Mouse (Mus musculus): ENCODE measurements around the gene Disc1. TPM values are rescaled to one million over a fixed set of nuclear protein-coding genes. Genes with fewer than 3 reads are reported as not detected.

Disc1 gene
- polyA plus RNA-seq, 1 experiment from 2014 or later: 0.97 TPM

GRCm38 (mm10) chr8:125212619-125213167 lies 158.7 kb downstream of the Disc1 start:
- H3K4me2 ChIP-seq (replicated peaks; ENCODE audit: low read depth, low read length): no peak overlapping the region
- WGBS: 55% methylated on average over 13 of the region's 13 CpGs
- DNase-seq (ENCODE audit: low spot score) (no peak), ATAC-seq (no peak)
- H3K9ac ChIP-seq (replicated peaks; ENCODE audit: low read depth): no peak overlapping the region
- TF ChIP-seq CTCF (IDR thresholded peaks at IDR 0.05) (no peak), EP300 (IDR thresholded peaks at IDR 0.05) (no peak)
- H3K27me3 ChIP-seq (replicated peaks; ENCODE audit: insufficient read depth, low read length): no peaks in the 10 kb centered on the region
- H3K27ac ChIP-seq (ENCODE audit: low read length): no peak overlapping the region
- no peak overlapping the region for H3K4me3 ChIP-seq (ENCODE audit: low read depth, low read length)
- H3K4me1 ChIP-seq (ENCODE audit: insufficient read depth, low read depth, low read length): no peaks in the 10 kb centered on the region
- H3K36me3 ChIP-seq (ENCODE audit: insufficient read depth, low read length): no peaks in the 10 kb centered on the region
- H3K9me3 ChIP-seq (ENCODE audit: low read length): no peaks in the 10 kb centered on the region

- no peak overlapping the region for H3K4me2 ChIP-seq (replicated peaks; ENCODE audit: low read depth, low read length)
- no peaks in the 10 kb centered on the region for H3K27me3 ChIP-seq (replicated peaks; ENCODE audit: insufficient read depth, low read length)
- no peaks in the 10 kb centered on the region for H3K36me3 ChIP-seq (ENCODE audit: insufficient read depth, low read length)
- 55% methylated on average over 12 of the region's 12 CpGs for WGBS
- H3K27ac ChIP-seq (ENCODE audit: low read length): no peak overlapping the region
- ATAC-seq (no peak), DNase-seq (ENCODE audit: low spot score) (no peak)
- peaks cover under 1% of the 10 kb centered on the region; the same call in 1 of the 2 replicates for H3K4me1 ChIP-seq (ENCODE audit: insufficient read depth, low read depth, low read length)
- H3K4me3 ChIP-seq (ENCODE audit: low read depth, low read length): no peak overlapping the region
- no peaks in the 10 kb centered on the region for H3K9me3 ChIP-seq (ENCODE audit: low read length)
- no peak for TF ChIP-seq EP300 (IDR thresholded peaks at IDR 0.05)
- TF ChIP-seq CTCF (IDR thresholded peaks at IDR 0.05): no peak
- H3K9ac ChIP-seq (replicated peaks; ENCODE audit: low read depth): no peak overlapping the region
Observed at GRCm38 (mm10) chr8:125217902-125218581, 164.0 kb downstream of the Disc1 start.

- DNase-seq (ENCODE audit: low spot score) (no peak), ATAC-seq (no peak)
- no peak overlapping the region for H3K4me2 ChIP-seq (replicated peaks; ENCODE audit: low read depth, low read length)
- H3K4me1 ChIP-seq (ENCODE audit: insufficient read depth, low read depth, low read length): peaks cover 6% of the 10 kb centered on the region; the same call in 1 of the 2 replicates
- H3K9me3 ChIP-seq (ENCODE audit: low read length): no peaks in the 10 kb centered on the region
- no peaks in the 10 kb centered on the region for H3K27me3 ChIP-seq (replicated peaks; ENCODE audit: insufficient read depth, low read length)
- H3K27ac ChIP-seq (ENCODE audit: low read length): no peak overlapping the region
- H3K9ac ChIP-seq (replicated peaks; ENCODE audit: low read depth): no peak overlapping the region
- WGBS: 71% methylated on average over 4 of the region's 4 CpGs
- H3K36me3 ChIP-seq (ENCODE audit: insufficient read depth, low read length): no peaks in the 10 kb centered on the region
- TF ChIP-seq EP300 (IDR thresholded peaks at IDR 0.05) (no peak), CTCF (IDR thresholded peaks at IDR 0.05) (no peak)
- H3K4me3 ChIP-seq (ENCODE audit: low read depth, low read length): no peak overlapping the region
Observed at GRCm38 (mm10) chr8:125218669-125219068, 164.7 kb downstream of the Disc1 start.

- H3K9me3 ChIP-seq (ENCODE audit: low read length): no peaks in the 10 kb centered on the region
- H3K4me1 ChIP-seq (ENCODE audit: insufficient read depth, low read depth, low read length): peaks cover 12% of the 10 kb centered on the region; the same call in 1 of the 2 replicates
- DNase-seq (ENCODE audit: low spot score) (peak; percentile 73), ATAC-seq (peak; percentile 46)
- no peak overlapping the region for H3K4me3 ChIP-seq (ENCODE audit: low read depth, low read length)
- TF ChIP-seq EP300 (IDR thresholded peaks at IDR 0.05) (peak; percentile 33), CTCF (IDR thresholded peaks at IDR 0.05) (no peak)
- WGBS: 46% methylated on average over 5 of the region's 5 CpGs
- no peaks in the 10 kb centered on the region for H3K36me3 ChIP-seq (ENCODE audit: insufficient read depth, low read length)
- no peak overlapping the region for H3K9ac ChIP-seq (replicated peaks; ENCODE audit: low read depth)
- H3K27me3 ChIP-seq (replicated peaks; ENCODE audit: insufficient read depth, low read length): no peaks in the 10 kb centered on the region
- no peak overlapping the region for H3K4me2 ChIP-seq (replicated peaks; ENCODE audit: low read depth, low read length)
- H3K27ac ChIP-seq (ENCODE audit: low read length): no peak overlapping the region
Observed at GRCm38 (mm10) chr8:125220608-125221007, 166.6 kb downstream of the Disc1 start.

GRCm38 (mm10) chr8:125221062-125221461 lies 167.1 kb downstream of the Disc1 start:
- no peaks in the 10 kb centered on the region for H3K36me3 ChIP-seq (ENCODE audit: insufficient read depth, low read length)
- peaks cover 12% of the 10 kb centered on the region; the same call in 1 of the 2 replicates for H3K4me1 ChIP-seq (ENCODE audit: insufficient read depth, low read depth, low read length)
- H3K9ac ChIP-seq (replicated peaks; ENCODE audit: low read depth): no peak overlapping the region
- no peak overlapping the region for H3K4me3 ChIP-seq (ENCODE audit: low read depth, low read length)
- H3K27me3 ChIP-seq (replicated peaks; ENCODE audit: insufficient read depth, low read length): no peaks in the 10 kb centered on the region
- no peak overlapping the region for H3K4me2 ChIP-seq (replicated peaks; ENCODE audit: low read depth, low read length)
- 63% methylated on average over 4 of the region's 4 CpGs for WGBS
- H3K27ac ChIP-seq (ENCODE audit: low read length): no peak overlapping the region
- H3K9me3 ChIP-seq (ENCODE audit: low read length): no peaks in the 10 kb centered on the region
- TF ChIP-seq CTCF (IDR thresholded peaks at IDR 0.05) (no peak), EP300 (IDR thresholded peaks at IDR 0.05) (no peak)
- ATAC-seq (peak; percentile 46), DNase-seq (ENCODE audit: low spot score) (no peak)

- Histone ChIP-seq H3K9me3 (ENCODE audit: low read length) (no peaks in the 10 kb centered on the region), H3K36me3 (ENCODE audit: insufficient read depth, low read length) (no peaks in the 10 kb centered on the region), H3K4me1 (ENCODE audit: insufficient read depth, low read depth, low read length) (peaks cover 26% of the 10 kb centered on the region; the same call in 1 of the 2 replicates), H3K27me3 (replicated peaks; ENCODE audit: insufficient read depth, low read length) (no peaks in the 10 kb centered on the region), H3K4me3 (ENCODE audit: low read depth, low read length) (no peak overlapping the region), H3K9ac (replicated peaks; ENCODE audit: low read depth) (no peak overlapping the region), H3K27ac (ENCODE audit: low read length) (no peak overlapping the region), H3K4me2 (replicated peaks; ENCODE audit: low read depth, low read length) (no peak overlapping the region)
- ATAC-seq (0 out of 2 replicates have a peak, but pooled peaks have one; percentile 12), DNase-seq (ENCODE audit: low spot score) (no peak)
- 40% methylated on average over 10 of the region's 10 CpGs for WGBS
- no peak for TF ChIP-seq CTCF (IDR thresholded peaks at IDR 0.05)
- no peak for TF ChIP-seq EP300 (IDR thresholded peaks at IDR 0.05)
Observed at GRCm38 (mm10) chr8:125223031-125223753, 169.2 kb downstream of the Disc1 start.
